Comparison of ENCODE assay signal across 16 mouse cellular contexts in genomic region chr17:89272141-89272540, GRCm38 (mm10).
"Had no signal": no experiment of that assay in that cellular context is flagged by ENCODE, and none has a peak within 500 bp of the region (broad histone marks: within the 10 kb centered on the region; RNA-seq: fewer than 3 reads in every experiment).

No protein-coding gene starts in this region.

- DNase-seq: heart, postnatal 10 days; heart, postnatal 14 days; heart, postnatal 36 days; heart, postnatal 4 days; kidney, adult 11 months; kidney, adult 18-20 months; kidney, adult 2 months; kidney, adult 8-10 months; kidney, adult 9 months; kidney, postnatal 10 days; kidney, postnatal 14 days; kidney, postnatal 25 days; kidney, postnatal 36 days; kidney, postnatal 4 days; layer of hippocampus, adult 9-11 months; layer of hippocampus, postnatal 36 days had no signal
